Mouse (Mus musculus): ENCODE results near the gene Wdr73. TPM values are rescaled to one million over a fixed set of nuclear protein-coding genes. Genes with fewer than 3 reads are reported as not detected.

The Wdr73 gene
- total and polyA plus RNA-seq, 2 experiments from 2014 or later = 20.3 to 29.2 TPM

GRCm38 (mm10) chr7:80911053-80911452, 10.0 kb upstream of the Wdr73 start:
- no peak overlapping the region for H3K9ac ChIP-seq (replicated peaks; ENCODE audit: low read length)
- H3K4me2 ChIP-seq (ENCODE audit: low read depth, low read length) = no peak overlapping the region
- H3K27me3 ChIP-seq (ENCODE audit: insufficient read depth, low read length) = no peaks in the 10 kb centered on the region
- no peak overlapping the region for H3K4me3 ChIP-seq (ENCODE audit: low read length)
- no peak overlapping the region for H3K27ac ChIP-seq
- ATAC-seq (0 out of 2 replicates have a peak, but pooled peaks have one; percentile 35), DNase-seq (ENCODE audit: low spot score) (no peak)
- 78% methylated on average over 7 of the region's 7 CpGs for WGBS
- TF ChIP-seq CTCF (IDR thresholded peaks at IDR 0.05; ENCODE audit: low read depth) = no peak
- peaks cover 45% of the 10 kb centered on the region for H3K36me3 ChIP-seq (ENCODE audit: insufficient read depth, low read length)
- H3K4me1 ChIP-seq (ENCODE audit: insufficient read depth, low read length) = no peaks in the 10 kb centered on the region
- no peaks in the 10 kb centered on the region for H3K9me3 ChIP-seq (ENCODE audit: low read length)

DNA sequence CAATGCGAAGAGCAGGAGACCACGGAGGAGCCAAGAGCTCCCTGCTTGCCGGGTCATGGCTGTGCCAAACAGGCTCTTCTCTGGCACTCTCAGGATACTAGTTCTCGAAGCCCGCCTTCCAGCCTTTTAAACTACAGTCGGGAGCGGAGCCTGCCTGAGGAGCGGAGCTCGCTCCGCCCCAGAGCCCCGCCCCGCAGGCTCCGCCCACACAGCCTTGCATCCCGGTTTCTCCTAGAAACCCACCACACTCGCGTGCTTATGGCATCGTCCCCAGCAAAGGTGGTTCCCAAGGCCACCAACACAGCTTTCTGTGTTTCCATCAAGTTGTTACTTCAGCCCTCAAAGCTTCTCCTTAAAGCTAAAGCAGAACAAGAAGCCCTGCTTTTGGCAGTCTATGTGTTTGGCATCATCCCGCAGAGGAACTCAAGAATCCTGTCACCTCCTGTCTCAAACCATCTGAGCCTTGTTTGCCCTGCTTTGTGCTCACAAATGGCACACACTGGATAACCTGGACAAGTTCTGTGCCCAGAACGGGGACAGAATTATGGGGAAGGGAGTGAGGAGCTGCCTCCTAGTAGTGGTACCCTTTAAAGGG, 3.9 kb upstream of the Wdr73 start, which contains the start of gene Nmb:
TSS of gene Nmb (minus strand) at position 156 of the 595 bp plus-strand sequence.
- peak within 1 kb of the TSS; percentile 40 for H3K9ac ChIP-seq (replicated peaks; ENCODE audit: low read length)
- 3% methylated on average over 19 of the region's 19 CpGs for WGBS
- peaks cover 13% of the 10 kb centered on the region; the same call in 1 of the 2 replicates for H3K36me3 ChIP-seq (ENCODE audit: insufficient read depth, low read length)
- DNase-seq (ENCODE audit: low spot score) (peak; percentile 84), ATAC-seq (peak; percentile 71; the same call in 1 of the 2 replicates)
- no peak within 1 kb of the TSS; the same call in 1 of the 2 replicates for H3K27ac ChIP-seq
- H3K4me2 ChIP-seq (ENCODE audit: low read depth, low read length) = peak within 1 kb of the TSS; percentile 74
- peak within 1 kb of the TSS; percentile 36 for H3K4me3 ChIP-seq (ENCODE audit: low read length)
- TF ChIP-seq CTCF (IDR thresholded peaks at IDR 0.05; ENCODE audit: low read depth) = no peak
- H3K27me3 ChIP-seq (ENCODE audit: insufficient read depth, low read length) = no peaks in the 10 kb centered on the region
- H3K4me1 ChIP-seq (ENCODE audit: insufficient read depth, low read length) = no peaks in the 10 kb centered on the region; the same call in 1 of the 2 replicates
- H3K9me3 ChIP-seq (ENCODE audit: low read length) = no peaks in the 10 kb centered on the region

DNA sequence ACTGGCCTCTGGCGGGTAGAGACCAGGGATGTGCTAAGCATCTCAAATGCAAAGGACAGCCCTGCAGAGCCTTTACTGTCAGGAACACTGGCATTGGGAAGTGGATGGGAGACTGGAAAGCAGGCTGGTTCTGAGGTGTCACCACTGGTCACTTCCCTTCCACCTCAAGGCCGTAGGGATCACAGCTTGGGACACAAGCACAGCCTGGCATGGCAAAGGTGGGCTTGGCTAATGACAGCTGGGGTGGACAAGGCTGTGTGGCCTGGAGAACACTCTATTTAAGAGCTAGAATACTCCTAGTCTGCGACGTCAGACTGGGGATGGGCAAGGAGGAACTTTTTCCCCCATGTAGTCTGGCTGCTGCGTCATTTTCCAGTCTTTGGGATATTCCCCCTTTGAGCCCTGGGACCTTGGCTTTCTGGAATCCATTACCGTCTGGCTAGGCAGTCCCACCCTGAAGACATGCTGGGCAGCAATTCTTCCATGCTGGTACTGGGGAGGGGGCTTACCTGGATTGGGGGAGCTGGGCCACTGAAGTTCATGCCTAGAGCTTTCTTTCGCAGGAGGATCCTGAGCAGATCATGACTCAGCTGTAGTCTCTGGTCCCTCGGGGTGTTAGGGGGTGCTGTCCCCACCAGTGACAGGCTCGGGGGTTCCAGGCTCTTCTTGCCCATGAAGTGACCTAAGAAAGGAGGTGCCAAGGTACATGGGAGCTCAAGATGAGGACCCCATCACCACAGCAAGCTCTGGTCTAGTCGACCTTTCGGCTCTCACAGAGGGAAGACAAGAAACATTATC, 2.8 kb upstream of the Wdr73 start:
- H3K4me2 ChIP-seq (ENCODE audit: low read depth, low read length) = no peak overlapping the region; the same call in 1 of the 2 replicates
- H3K27me3 ChIP-seq (ENCODE audit: insufficient read depth, low read length) = no peaks in the 10 kb centered on the region
- H3K4me3 ChIP-seq (ENCODE audit: low read length) = no peak overlapping the region
- TF ChIP-seq CTCF (IDR thresholded peaks at IDR 0.05; ENCODE audit: low read depth) = no peak
- no peaks in the 10 kb centered on the region; the same call in 1 of the 2 replicates for H3K4me1 ChIP-seq (ENCODE audit: insufficient read depth, low read length)
- ATAC-seq (no peak), DNase-seq (ENCODE audit: low spot score) (no peak)
- H3K9ac ChIP-seq (replicated peaks; ENCODE audit: low read length) = no peak overlapping the region
- H3K9me3 ChIP-seq (ENCODE audit: low read length) = no peaks in the 10 kb centered on the region
- WGBS = 90% methylated on average over 11 of the region's 11 CpGs
- no peak overlapping the region for H3K27ac ChIP-seq
- H3K36me3 ChIP-seq (ENCODE audit: insufficient read depth, low read length) = peaks cover 13% of the 10 kb centered on the region; the same call in 1 of the 2 replicates

- Histone ChIP-seq H3K36me3 (ENCODE audit: insufficient read depth, low read length) (peaks cover 7% of the 10 kb centered on the region; the same call in 1 of the 2 replicates), H3K9ac (replicated peaks; ENCODE audit: low read length) (peak overlapping the region; percentile 48), H3K4me1 (ENCODE audit: insufficient read depth, low read length) (no peaks in the 10 kb centered on the region; the same call in 1 of the 2 replicates), H3K27me3 (ENCODE audit: insufficient read depth, low read length) (no peaks in the 10 kb centered on the region), H3K4me2 (ENCODE audit: low read depth, low read length) (peak overlapping the region; percentile 71), H3K27ac (peak overlapping the region; percentile 61; the same call in 1 of the 2 replicates), H3K4me3 (ENCODE audit: low read length) (peak overlapping the region; percentile 57), H3K9me3 (ENCODE audit: low read length) (no peaks in the 10 kb centered on the region)
- WGBS = 28% methylated on average over 15 of the region's 15 CpGs
- peak; percentile 11; the same call in 1 of the 2 replicates for ATAC-seq
- TF ChIP-seq CTCF (IDR thresholded peaks at IDR 0.05; ENCODE audit: low read depth) = no peak
- no peak for DNase-seq (ENCODE audit: low spot score)
Observed at GRCm38 (mm10) chr7:80901541-80902274, 639 bp upstream of the Wdr73 start.

DNA sequence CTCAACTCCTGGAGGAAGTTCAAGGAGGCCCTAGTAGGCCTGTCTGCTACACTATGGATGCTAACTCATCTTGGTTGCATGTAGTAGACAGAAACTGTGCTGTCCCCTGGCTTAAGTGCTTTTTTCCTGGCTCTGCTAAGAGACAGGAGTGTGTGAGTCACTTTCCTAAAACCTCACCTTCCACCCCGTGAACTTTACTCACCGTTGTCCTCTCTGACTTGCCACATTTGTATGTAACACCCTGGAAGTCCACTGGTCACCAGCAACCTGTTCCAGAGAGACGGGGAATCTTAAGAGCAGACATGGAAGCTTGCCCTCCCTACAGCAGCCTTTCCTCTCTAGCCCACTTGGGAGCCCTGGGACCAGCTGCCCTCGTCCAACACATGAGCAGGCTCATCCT, 3.3 kb downstream of the Wdr73 start:
- Histone ChIP-seq H3K27ac (no peak overlapping the region), H3K27me3 (ENCODE audit: insufficient read depth, low read length) (no peaks in the 10 kb centered on the region), H3K9me3 (ENCODE audit: low read length) (no peaks in the 10 kb centered on the region), H3K4me2 (ENCODE audit: low read depth, low read length) (no peak overlapping the region), H3K9ac (replicated peaks; ENCODE audit: low read length) (no peak overlapping the region), H3K4me3 (ENCODE audit: low read length) (no peak overlapping the region), H3K36me3 (ENCODE audit: insufficient read depth, low read length) (peaks cover 8% of the 10 kb centered on the region), H3K4me1 (ENCODE audit: insufficient read depth, low read length) (no peaks in the 10 kb centered on the region)
- TF ChIP-seq CTCF (IDR thresholded peaks at IDR 0.05; ENCODE audit: low read depth) = no peak
- 94% methylated on average over 4 of the region's 4 CpGs for WGBS
- no peak for ATAC-seq
- DNase-seq (ENCODE audit: low spot score) = no peak

DNA sequence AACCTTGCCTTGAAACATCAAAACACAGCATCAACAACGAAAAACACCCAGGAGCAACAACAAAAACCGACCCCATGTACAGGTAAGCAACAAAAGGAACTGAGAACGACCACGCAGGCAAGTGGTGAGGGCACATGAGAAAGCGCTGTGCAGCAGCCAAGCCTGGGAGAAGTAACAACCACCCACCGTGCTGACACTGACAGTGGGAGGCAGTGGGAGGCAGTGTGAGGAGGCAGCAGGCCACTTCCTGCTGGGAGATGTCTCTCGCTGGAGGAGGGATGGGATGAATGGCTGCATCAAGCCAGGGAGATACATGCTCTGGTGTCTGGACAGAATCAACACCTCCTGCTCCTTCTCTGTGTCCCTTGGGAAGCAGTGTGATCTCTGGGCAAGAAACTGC, 3.9 kb downstream of the Wdr73 start:
- no peaks in the 10 kb centered on the region for H3K4me1 ChIP-seq (ENCODE audit: insufficient read depth, low read length)
- no peaks in the 10 kb centered on the region for H3K9me3 ChIP-seq (ENCODE audit: low read length)
- no peak for DNase-seq (ENCODE audit: low spot score)
- no peak for ATAC-seq
- no peak overlapping the region for H3K9ac ChIP-seq (replicated peaks; ENCODE audit: low read length)
- peaks cover 12% of the 10 kb centered on the region for H3K36me3 ChIP-seq (ENCODE audit: insufficient read depth, low read length)
- no peak for TF ChIP-seq CTCF (IDR thresholded peaks at IDR 0.05; ENCODE audit: low read depth)
- no peak overlapping the region for H3K27ac ChIP-seq
- H3K4me3 ChIP-seq (ENCODE audit: low read length) = no peak overlapping the region
- WGBS = 88% methylated on average over 7 of the region's 7 CpGs
- H3K27me3 ChIP-seq (ENCODE audit: insufficient read depth, low read length) = no peaks in the 10 kb centered on the region
- no peak overlapping the region for H3K4me2 ChIP-seq (ENCODE audit: low read depth, low read length)

All from hindbrain, postnatal 0 days (tissue).